Mouse (Mus musculus) erythroblast, adult 5-6 weeks (primary cell): ENCODE results near the gene Gm28308. TPM values are rescaled to one million over a fixed set of nuclear protein-coding genes. Genes with fewer than 3 reads are reported as not detected.

Experiments used
- ATAC-seq: replicated peaks from 2 replicates; pipeline ENCODE4 v1.8.0; 2016; ENCODE audit warnings: moderate number of reproducible peaks, mild to moderate bottlenecking, moderate TSS enrichment, inconsistent platforms; ENCODE audit not compliant: poor library complexity, low FRiP score, severe bottlenecking
- total RNA-seq, 2 experiments: library from RNA; stranded (forward) in 1 of 2; stranded (reverse) in 1 of 2; fragments of 150-400 nt in 1 of 2; fragments of 200-764, 138-1000 nt in 1 of 2; gene quantifications; 2 replicates each; pipeline versions ENCODE4 v1.2.3 to v1.2.4; 2015 to 2017; ENCODE audit warnings: low replicate concordance in 2 of 2

The Gm28308 gene
- total RNA-seq, 2 experiments from 2014 or later: not detected

- no peak for ATAC-seq
Observed at GRCm38 (mm10) chr6:52247766-52248637, 34.9 kb upstream of the Gm28308 start.

- no peak for ATAC-seq
Observed at GRCm38 (mm10) chr6:52246916-52247315, 33.8 kb upstream of the Gm28308 start.

- ATAC-seq: no peak
Observed at GRCm38 (mm10) chr6:52246403-52246803, 33.3 kb upstream of the Gm28308 start.

GRCm38 (mm10) chr6:52245757-52246142, 32.6 kb upstream of the Gm28308 start, which contains the start of gene Hoxa11:
Hoxa11 (minus strand) TSS chr6:52245810.
- no peak for ATAC-seq

- ATAC-seq: no peak
Observed at GRCm38 (mm10) chr6:52245040-52245756, 32.1 kb upstream of the Gm28308 start.

GRCm38 (mm10) chr6:52244471-52245039, 31.4 kb upstream of the Gm28308 start:
- no peak for ATAC-seq

GRCm38 (mm10) chr6:52243681-52244121, 30.6 kb upstream of the Gm28308 start:
- no peak for ATAC-seq

- no peak for ATAC-seq
Observed at GRCm38 (mm10) chr6:52242801-52243332, 29.7 kb upstream of the Gm28308 start.

- no peak for ATAC-seq
Observed at GRCm38 (mm10) chr6:52241001-52241621, 28.0 kb upstream of the Gm28308 start.

- no peak for ATAC-seq
Observed at GRCm38 (mm10) chr6:52240389-52241000, 27.4 kb upstream of the Gm28308 start, which contains the start of gene Hoxa10. Hoxa10 (minus strand) TSS chr6:52240854.

GRCm38 (mm10) chr6:52239625-52240388, 26.7 kb upstream of the Gm28308 start:
- no peak for ATAC-seq

GRCm38 (mm10) chr6:52238976-52239375, 25.8 kb upstream of the Gm28308 start:
- ATAC-seq: no peak

GRCm38 (mm10) chr6:52238155-52238545, 25.0 kb upstream of the Gm28308 start:
- no peak for ATAC-seq

GRCm38 (mm10) chr6:52237346-52238154, 24.4 kb upstream of the Gm28308 start:
- no peak for ATAC-seq

- no peak for ATAC-seq
Observed at GRCm38 (mm10) chr6:52236806-52237205, 23.7 kb upstream of the Gm28308 start.

GRCm38 (mm10) chr6:52235866-52236265, 22.7 kb upstream of the Gm28308 start:
- ATAC-seq: no peak

GRCm38 (mm10) chr6:52235267-52235666, 22.1 kb upstream of the Gm28308 start:
- no peak for ATAC-seq
